Mouse (Mus musculus) hindbrain, postnatal 0 days (tissue): ENCODE measurements around the gene Slpi. TPM values are rescaled to one million over a fixed set of nuclear protein-coding genes. Genes with fewer than 3 reads are reported as not detected.
"Not testable (repeated sequence)": the region's sequence is repeated elsewhere in the genome, so short reads cannot be mapped to it uniquely, and the experiment has no call there.

Source experiments
- ATAC-seq: fragments of 200-750 bp; cut with Nextera tagmentation; 2 replicates; pipeline ENCODE4 v1.8.0; 2017; ENCODE audit warnings: mild to moderate bottlenecking, moderate TSS enrichment, moderate library complexity
- DNase-seq: peaks from one replicate; pipeline ENCODE4 v3.0.0-alpha.2; 2015; ENCODE audit warnings: low spot score
- H3K27ac ChIP-seq: fragments of 300-500 bp; sonication (generic); 2 replicates; pipeline ENCODE4 v1.5.1; 2014; ENCODE audit warnings: mild to moderate bottlenecking
- H3K27me3 ChIP-seq: fragments of 300-500 bp; sonication (generic); 2 replicates; pipeline ENCODE4 v1.6.1; 2014; ENCODE audit warnings: low read length, mixed read lengths; ENCODE audit not compliant: insufficient read depth
- H3K36me3 ChIP-seq: fragments of 300-500 bp; sonication (generic); 2 replicates; pipeline ENCODE4 v1.6.1; 2014; ENCODE audit warnings: low read length, mixed read lengths; ENCODE audit not compliant: insufficient read depth
- H3K4me1 ChIP-seq: fragments of 300-500 bp; sonication (generic); 2 replicates; pipeline ENCODE4 v1.6.1; 2014; ENCODE audit warnings: antibody characterized with exemption, low read length, mixed read lengths; ENCODE audit not compliant: insufficient read depth
- H3K4me2 ChIP-seq: fragments of 300-500 bp; sonication (generic); 2 replicates; pipeline ENCODE4 v1.6.1; 2014; ENCODE audit warnings: low read depth, mild to moderate bottlenecking, low read length, moderate library complexity, mixed read lengths
- H3K4me3 ChIP-seq: fragments of 300-500 bp; sonication (generic); 2 replicates; pipeline ENCODE4 v1.5.1; 2014; ENCODE audit warnings: low read length
- H3K9ac ChIP-seq: fragments of 300-500 bp; sonication (generic); replicated peaks from 2 replicates; pipeline ENCODE4 v1.6.1; 2014; ENCODE audit warnings: mild to moderate bottlenecking, low read length, moderate library complexity, mixed read lengths
- H3K9me3 ChIP-seq: fragments of 300-500 bp; sonication (generic); 2 replicates; pipeline ENCODE4 v1.6.1; 2016; ENCODE audit warnings: low read length, mixed read lengths
- CTCF ChIP-seq: IDR thresholded peaks from 2 replicates; pipeline ENCODE4 v1.5.1; 2016; ENCODE audit warnings: antibody characterized with exemption, control low read depth, low read depth
- WGBS: fragments of 180-500 bp; shearing (Covaris S2); extraction: QIAGEN DNeasy Blood & Tissue Kit; methylation state at CpG from one replicate; pipeline ENCODE4 v1.1.7; 2014; 5-methylcytosine and 5-hydroxymethylcytosine counted together
- polyA plus RNA-seq: library from polyadenylated mRNA; unstranded; fragments of >200 nt; fragmentation: Nextera tagmentation; extraction: Ambion mirVana; gene quantifications from 2 replicates; pipeline ENCODE4 v1.2.1, GENCODE M21; 2015
- total RNA-seq: library from RNA; depleted of rRNA; stranded (reverse); fragments of >200 nt; gene quantifications from 2 replicates; pipeline ENCODE4 v1.2.3, GENCODE M21; 2014

Slpi gene
- total and polyA plus RNA-seq, 2 experiments from 2014 or later, result 0.40 TPM; not detected in 1

DNA sequence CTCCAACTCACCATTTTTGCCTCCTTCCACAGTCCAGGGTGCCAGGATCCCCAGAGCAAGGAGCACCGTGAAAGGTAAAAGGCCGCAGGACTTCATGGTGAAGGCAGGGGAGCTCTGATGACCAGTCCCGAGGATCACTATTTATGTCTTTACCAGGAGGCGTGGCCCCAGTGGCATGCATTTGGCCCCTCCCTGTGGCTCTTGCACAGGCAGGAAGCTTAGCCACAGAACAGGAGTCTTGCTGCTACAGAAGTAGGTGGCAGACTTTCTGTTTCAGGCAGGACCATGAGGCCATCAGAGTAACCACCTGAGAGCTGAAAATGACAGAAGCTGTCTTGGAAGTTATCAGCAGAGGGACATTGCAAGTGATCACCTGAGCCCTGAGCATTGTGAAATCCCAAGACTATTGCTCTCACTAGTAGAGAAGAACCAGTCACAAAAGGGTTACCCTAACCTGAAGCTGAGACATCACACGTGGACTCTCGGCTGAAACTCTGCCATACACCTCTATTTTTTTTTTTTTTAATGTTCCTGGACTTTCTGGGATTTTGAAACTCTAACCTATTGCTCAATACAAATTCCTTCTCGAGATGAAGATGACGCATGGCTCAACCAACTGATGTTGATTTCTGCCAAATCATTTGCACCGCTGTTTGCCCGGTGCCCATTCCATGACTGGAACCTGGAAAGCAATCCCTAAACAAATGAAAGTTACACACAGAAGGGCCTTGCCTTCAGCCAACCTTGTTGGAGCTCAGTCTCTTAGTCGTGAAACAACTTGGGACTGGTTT lies 32.5 kb downstream of the Slpi start:
- H3K9ac ChIP-seq, result no peak overlapping the region
- no peak overlapping the region for H3K27ac ChIP-seq
- H3K9me3 ChIP-seq, result no peaks in the 10 kb centered on the region
- no peak for TF ChIP-seq CTCF
- no peaks in the 10 kb centered on the region for H3K27me3 ChIP-seq
- H3K36me3 ChIP-seq, result no peaks in the 10 kb centered on the region
- H3K4me1 ChIP-seq, result no peaks in the 10 kb centered on the region
- DNase-seq, result no peak
- no peak overlapping the region for H3K4me2 ChIP-seq
- no peak overlapping the region for H3K4me3 ChIP-seq
- no peak for ATAC-seq
- WGBS, result 81% methylated on average over 11 of the region's 11 CpGs

- no peak for TF ChIP-seq CTCF
- Histone ChIP-seq H3K9ac (no peak overlapping the region), H3K4me1 (no peaks in the 10 kb centered on the region), H3K9me3 (no peaks in the 10 kb centered on the region), H3K4me2 (no peak overlapping the region), H3K27me3 (no peaks in the 10 kb centered on the region), H3K27ac (no peak overlapping the region), H3K36me3 (no peaks in the 10 kb centered on the region), H3K4me3 (no peak overlapping the region)
- DNase-seq (no peak), ATAC-seq (no peak)
- 89% methylated on average over 11 of the region's 11 CpGs for WGBS
Measured at GRCm38 (mm10) chr2:164353356-164353755, 35.5 kb downstream of the Slpi start.

GRCm38 (mm10) chr2:164352697-164353096 lies 36.2 kb downstream of the Slpi start:
- no peak for TF ChIP-seq CTCF
- no peak for DNase-seq
- no peaks in the 10 kb centered on the region for H3K27me3 ChIP-seq
- no peak overlapping the region for H3K9ac ChIP-seq
- H3K36me3 ChIP-seq, result no peaks in the 10 kb centered on the region
- no peaks in the 10 kb centered on the region for H3K4me1 ChIP-seq
- no peak overlapping the region for H3K4me2 ChIP-seq
- WGBS, result 85% methylated on average over 3 of the region's 3 CpGs
- H3K27ac ChIP-seq, result no peak overlapping the region
- no peak for ATAC-seq
- H3K4me3 ChIP-seq, result no peak overlapping the region
- H3K9me3 ChIP-seq, result no peaks in the 10 kb centered on the region

- ATAC-seq, result no peak
- peak; percentile 43 for TF ChIP-seq CTCF
Measured at GRCm38 (mm10) chr2:164348980-164349379, 39.9 kb downstream of the Slpi start.

GRCm38 (mm10) chr2:164347697-164348096 lies 41.2 kb downstream of the Slpi start:
- not testable (repeated sequence) for H3K36me3 ChIP-seq, ATAC-seq, H3K9ac ChIP-seq, H3K27ac ChIP-seq, H3K27me3 ChIP-seq, H3K4me3 ChIP-seq, H3K9me3 ChIP-seq, H3K4me2 ChIP-seq, DNase-seq, H3K4me1 ChIP-seq

More at GRCm38 (mm10) chr2:164348980-164349379, 39.9 kb downstream of the Slpi start:
- Histone ChIP-seq H3K9ac (no peak overlapping the region), H3K4me2 (no peak overlapping the region), H3K4me1 (no peaks in the 10 kb centered on the region), H3K36me3 (no peaks in the 10 kb centered on the region), H3K27me3 (no peaks in the 10 kb centered on the region), H3K27ac (no peak overlapping the region), H3K9me3 (no peaks in the 10 kb centered on the region), H3K4me3 (no peak overlapping the region)
- 94% methylated on average over 3 of the region's 3 CpGs for WGBS
- DNase-seq, result peak; percentile 30

DNA sequence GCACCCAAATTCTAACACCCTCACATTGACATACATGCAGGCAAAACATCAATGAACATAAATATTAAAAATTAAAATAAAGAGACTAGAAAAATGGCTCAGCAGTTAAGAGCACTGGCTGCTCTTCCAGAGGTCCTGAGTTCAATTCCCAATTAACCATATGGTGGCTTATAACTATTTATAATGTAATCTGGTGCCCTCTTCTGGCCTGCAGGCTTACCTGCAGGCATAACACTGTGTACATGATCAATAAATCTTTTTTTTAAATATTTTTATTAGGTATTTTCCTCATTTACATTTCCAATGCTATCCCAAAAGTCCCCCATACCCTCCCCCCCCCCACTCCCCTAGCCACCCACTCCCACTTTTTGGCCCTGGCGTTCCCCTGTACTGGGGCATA lies 45.2 kb downstream of the Slpi start:
- H3K9ac ChIP-seq, H3K36me3 ChIP-seq, H3K4me2 ChIP-seq, H3K27ac ChIP-seq, ATAC-seq, H3K27me3 ChIP-seq, H3K4me1 ChIP-seq, DNase-seq, H3K4me3 ChIP-seq, H3K9me3 ChIP-seq: not testable (repeated sequence)
- 100% methylated on average over 1 of the region's 1 CpGs for WGBS

GRCm38 (mm10) chr2:164332440-164332839 lies 56.5 kb downstream of the Slpi start, which contains the start of gene Svs5:
Svs5 (plus strand) TSS chr2:164332740.
- H3K27ac ChIP-seq, H3K27me3 ChIP-seq, H3K9ac ChIP-seq, H3K36me3 ChIP-seq, H3K9me3 ChIP-seq, DNase-seq, H3K4me3 ChIP-seq, H3K4me1 ChIP-seq, H3K4me2 ChIP-seq, ATAC-seq: not testable (repeated sequence)
- 76% methylated on average over 3 of the region's 3 CpGs for WGBS
